Mouse (Mus musculus) heart, embryonic 16.5 days (tissue): Measurements from ENCODE around the gene Myo18a. TPM values are rescaled to one million over a fixed set of nuclear protein-coding genes. Genes with fewer than 3 reads are reported as not detected.

ENCODE experiments used
- ATAC-seq: fragments of 200-750 bp; cut with Nextera tagmentation; replicated peaks from 2 replicates; pipeline ENCODE4 v1.8.0; 2017; ENCODE audit warnings: moderate number of reproducible peaks; ENCODE audit not compliant: insufficient read depth, low FRiP score; ENCODE audit errors: extremely low read depth
- H3K27ac ChIP-seq: fragments of 300-500 bp; sonication (generic); 2 replicates; pipeline ENCODE4 v1.5.1; 2014; ENCODE audit warnings: mild to moderate bottlenecking, low read length, control low read depth, moderate library complexity
- H3K27me3 ChIP-seq: fragments of 300-500 bp; sonication (generic); 2 replicates; pipeline ENCODE4 v1.6.1; 2014; ENCODE audit warnings: low read length, mixed read lengths; ENCODE audit not compliant: control insufficient read depth, insufficient read depth
- H3K36me3 ChIP-seq: fragments of 300-500 bp; sonication (generic); 2 replicates; pipeline ENCODE4 v1.6.1; 2014; ENCODE audit not compliant: control insufficient read depth, insufficient read depth
- H3K4me1 ChIP-seq: fragments of 300-500 bp; sonication (generic); 2 replicates; pipeline ENCODE4 v1.6.1; 2014; ENCODE audit warnings: low read length, mixed read lengths; ENCODE audit not compliant: control insufficient read depth, insufficient read depth
- H3K4me2 ChIP-seq: fragments of 300-500 bp; sonication (generic); 2 replicates; pipeline ENCODE4 v1.6.1; 2014; ENCODE audit warnings: low read depth, mild to moderate bottlenecking, control low read depth, low read length
- H3K4me3 ChIP-seq: fragments of 300-500 bp; sonication (generic); 2 replicates; pipeline ENCODE4 v1.5.1; 2014; ENCODE audit warnings: mild to moderate bottlenecking, control low read depth, low read length
- H3K9ac ChIP-seq: fragments of 300-500 bp; sonication (generic); 2 replicates; pipeline ENCODE4 v1.6.1; 2014; ENCODE audit warnings: low read length, control low read depth
- H3K9me3 ChIP-seq: fragments of 300-500 bp; sonication (generic); replicated peaks from 2 replicates; pipeline ENCODE4 v1.6.1; 2016; ENCODE audit warnings: low read length; ENCODE audit not compliant: control insufficient read depth
- WGBS: fragments of 180-500 bp; shearing (Covaris S2); extraction: QIAGEN DNeasy Blood & Tissue Kit; methylation state at CpG from one replicate; pipeline ENCODE4 v1.1.7; 2014; 5-methylcytosine and 5-hydroxymethylcytosine counted together
- polyA plus RNA-seq: library from polyadenylated mRNA; unstranded; fragments of >200 nt; fragmentation: Nextera tagmentation; extraction: Ambion mirVana; gene quantifications from 2 replicates; pipeline ENCODE4 v1.2.1, GENCODE M21; 2015

The Myo18a gene
- 104 and 122 TPM in 2 replicates for polyA plus RNA-seq

- peak within 1 kb of the TSS; percentile 77 for H3K4me2 ChIP-seq
- peak within 1 kb of the TSS; percentile 83 for H3K27ac ChIP-seq
- H3K36me3 ChIP-seq, result no peaks in the 10 kb centered on the region
- H3K9ac ChIP-seq, result peak within 1 kb of the TSS; percentile 92
- no peaks in the 10 kb centered on the region for H3K27me3 ChIP-seq
- whole genome bisulfite sequencing, result 2% methylated on average over 61 of the region's 79 CpGs
- peak within 1 kb of the TSS; percentile 83 for H3K4me3 ChIP-seq
- peak; percentile 78 for ATAC-seq
- no peaks in the 10 kb centered on the region for H3K9me3 ChIP-seq
- peaks cover 37% of the 10 kb centered on the region for H3K4me1 ChIP-seq
These were observed at the start of gene Myo18a for GRCm38 (mm10) chr11:77762783-77763672. Myo18a (plus strand) TSS chr11:77763246.

GRCm38 (mm10) chr11:77713736-77714135, 49.3 kb upstream of the Myo18a start:
- ATAC-seq, result no peak
- Histone ChIP-seq H3K9me3 (no peaks in the 10 kb centered on the region), H3K4me2 (no peak overlapping the region), H3K4me1 (no peaks in the 10 kb centered on the region), H3K36me3 (peaks cover 4% of the 10 kb centered on the region), H3K27ac (no peak overlapping the region), H3K27me3 (no peaks in the 10 kb centered on the region), H3K4me3 (no peak overlapping the region), H3K9ac (no peak overlapping the region)
- WGBS, result 86% methylated on average over 3 of the region's 3 CpGs

GRCm38 (mm10) chr11:77719055-77719454, 44.0 kb upstream of the Myo18a start:
- no peak for ATAC-seq
- Histone ChIP-seq H3K27ac (no peak overlapping the region), H3K4me1 (no peaks in the 10 kb centered on the region), H3K4me3 (no peak overlapping the region), H3K9me3 (no peaks in the 10 kb centered on the region), H3K36me3 (no peaks in the 10 kb centered on the region), H3K4me2 (no peak overlapping the region), H3K27me3 (no peaks in the 10 kb centered on the region), H3K9ac (no peak overlapping the region)
- WGBS, result 97% methylated on average over 2 of the region's 2 CpGs

- no peaks in the 10 kb centered on the region for H3K27me3 ChIP-seq
- no peaks in the 10 kb centered on the region for H3K9me3 ChIP-seq
- H3K4me3 ChIP-seq, result no peak overlapping the region
- ATAC-seq, result no peak
- no peak overlapping the region for H3K27ac ChIP-seq
- no peaks in the 10 kb centered on the region for H3K36me3 ChIP-seq
- H3K9ac ChIP-seq, result no peak overlapping the region
- 86% methylated on average over 4 of the region's 4 CpGs for WGBS
- H3K4me2 ChIP-seq, result no peak overlapping the region
- H3K4me1 ChIP-seq, result no peaks in the 10 kb centered on the region
These were observed 41.7 kb upstream of the Myo18a start for GRCm38 (mm10) chr11:77721389-77721788.

- no peak overlapping the region for H3K4me3 ChIP-seq
- no peaks in the 10 kb centered on the region for H3K9me3 ChIP-seq
- H3K36me3 ChIP-seq, result no peaks in the 10 kb centered on the region
- H3K27me3 ChIP-seq, result no peaks in the 10 kb centered on the region
- WGBS, result 79% methylated on average over 7 of the region's 7 CpGs
- H3K4me1 ChIP-seq, result no peaks in the 10 kb centered on the region
- ATAC-seq, result no peak
- no peak overlapping the region for H3K4me2 ChIP-seq
- H3K27ac ChIP-seq, result no peak overlapping the region
- H3K9ac ChIP-seq, result no peak overlapping the region
These were observed 38.3 kb upstream of the Myo18a start for GRCm38 (mm10) chr11:77724766-77725165.

- no peak within 1 kb of the TSS for H3K4me2 ChIP-seq
- H3K27me3 ChIP-seq, result no peaks in the 10 kb centered on the region
- H3K9ac ChIP-seq, result no peak within 1 kb of the TSS
- no peak within 1 kb of the TSS for H3K4me3 ChIP-seq
- H3K27ac ChIP-seq, result no peak within 1 kb of the TSS
- no peak for ATAC-seq
- no peaks in the 10 kb centered on the region for H3K9me3 ChIP-seq
- no peaks in the 10 kb centered on the region for H3K4me1 ChIP-seq
- 56% methylated on average over 7 of the region's 7 CpGs for WGBS
- no peaks in the 10 kb centered on the region for H3K36me3 ChIP-seq
These were observed 37.9 kb upstream of the Myo18a start, which contains the start of gene Cryba1 for GRCm38 (mm10) chr11:77725183-77725582. Cryba1 (minus strand) TSS chr11:77725283.

DNA sequence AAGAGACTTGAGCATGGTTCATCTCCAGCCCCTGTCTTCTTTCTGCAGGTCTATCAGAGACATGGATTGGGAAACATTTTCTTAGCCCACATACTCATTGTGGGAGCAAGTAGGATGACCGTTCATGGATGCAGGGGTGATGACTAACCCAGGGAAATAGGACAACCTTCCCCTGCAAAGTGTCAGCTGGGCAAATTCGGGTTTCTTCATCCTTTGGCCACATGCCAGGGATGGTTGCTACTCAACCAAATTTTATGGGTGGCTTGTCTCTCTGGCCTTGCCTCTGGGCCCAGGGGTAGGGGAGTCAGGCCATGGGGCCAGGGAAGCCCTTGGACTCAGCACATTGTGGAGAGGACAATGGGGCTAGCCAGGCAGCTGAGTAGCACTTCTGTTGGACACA, 34.5 kb upstream of the Myo18a start:
- Histone ChIP-seq H3K9me3 (no peaks in the 10 kb centered on the region), H3K27ac (no peak overlapping the region), H3K4me1 (no peaks in the 10 kb centered on the region), H3K27me3 (no peaks in the 10 kb centered on the region), H3K4me2 (no peak overlapping the region), H3K4me3 (no peak overlapping the region), H3K36me3 (no peaks in the 10 kb centered on the region), H3K9ac (no peak overlapping the region)
- WGBS, result 63% methylated on average over 2 of the region's 2 CpGs
- ATAC-seq, result no peak

- Histone ChIP-seq H3K9ac (no peak overlapping the region), H3K4me1 (no peaks in the 10 kb centered on the region), H3K9me3 (no peaks in the 10 kb centered on the region), H3K27ac (no peak overlapping the region), H3K4me2 (no peak overlapping the region), H3K4me3 (no peak overlapping the region), H3K27me3 (no peaks in the 10 kb centered on the region), H3K36me3 (no peaks in the 10 kb centered on the region)
- 2% methylated on average over 6 of the region's 6 CpGs for WGBS
- ATAC-seq, result no peak
These were observed 25.8 kb upstream of the Myo18a start for GRCm38 (mm10) chr11:77737289-77737688.

GRCm38 (mm10) chr11:77738555-77738954, 24.5 kb upstream of the Myo18a start:
- WGBS, result 56% methylated on average over 7 of the region's 7 CpGs
- Histone ChIP-seq H3K9ac (no peak overlapping the region), H3K4me2 (no peak overlapping the region), H3K4me3 (no peak overlapping the region), H3K9me3 (no peaks in the 10 kb centered on the region), H3K4me1 (no peaks in the 10 kb centered on the region), H3K36me3 (no peaks in the 10 kb centered on the region), H3K27ac (no peak overlapping the region), H3K27me3 (no peaks in the 10 kb centered on the region)
- no peak for ATAC-seq
